Mouse (Mus musculus): ENCODE data around the gene Gpc6. TPM values are rescaled to one million over a fixed set of nuclear protein-coding genes. Genes with fewer than 3 reads are reported as not detected.
"Not testable (repeated sequence)": the region's sequence is repeated elsewhere in the genome, so short reads cannot be mapped to it uniquely, and the experiment has no call there.

The Gpc6 gene
- total RNA-seq, 2 experiments from 2014 or later, result 15.6 to 18.9 TPM

DNA sequence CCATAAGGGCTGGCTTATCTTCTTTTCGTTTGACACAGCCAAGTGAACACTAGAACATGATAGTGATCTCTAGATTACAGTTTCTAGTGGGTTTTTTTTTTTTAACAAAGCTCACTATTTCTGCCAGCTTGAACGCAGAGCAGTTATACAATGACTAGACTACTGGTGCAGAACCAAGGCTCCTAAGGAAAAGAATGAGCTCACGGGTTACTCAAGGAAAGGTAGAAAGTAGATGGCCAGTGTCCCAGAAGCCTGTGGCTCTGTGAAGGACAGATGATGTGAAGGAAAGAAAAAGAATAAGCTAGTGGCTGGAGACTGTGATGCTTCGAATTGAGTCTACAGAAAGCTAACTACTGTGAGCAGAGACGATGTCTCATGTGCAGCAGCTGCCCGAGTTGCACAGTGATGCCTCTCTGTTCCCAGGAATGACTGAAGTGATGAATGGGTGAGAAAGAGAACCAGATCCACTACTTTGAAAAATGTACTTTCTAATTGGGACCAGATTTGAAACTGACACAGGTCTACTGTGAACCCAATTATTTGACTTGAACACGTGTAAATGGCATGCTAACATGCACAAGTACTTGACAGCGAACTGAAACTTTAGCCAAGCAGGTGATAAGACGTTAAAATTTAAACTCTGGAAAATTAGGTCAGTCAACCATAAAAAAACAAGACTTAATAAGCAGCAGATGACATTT, 482.9 kb downstream of the Gpc6 start:
- intact Hi-C loops (cut with DNase I), result no loop called here
- peak in 1 of 2 experiments; percentile 24 for DNase-seq (ENCODE audit: low spot score in 2 of 2)

DNA sequence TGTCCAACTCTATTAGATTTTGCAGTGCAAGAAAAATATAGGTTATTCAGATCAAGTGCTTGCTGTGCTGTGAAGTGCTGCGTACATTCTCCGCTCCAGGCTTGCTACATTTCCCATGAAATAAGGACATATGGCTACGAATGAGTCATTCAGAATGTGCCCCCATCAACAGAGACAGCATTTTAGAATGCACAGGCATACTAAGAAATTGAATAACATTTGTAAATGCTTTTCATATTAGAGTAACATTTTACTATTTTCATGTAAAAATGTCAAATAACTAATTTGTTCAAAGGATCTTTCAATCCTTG, 483.4 kb downstream of the Gpc6 start:
- DNase-seq (ENCODE audit: low spot score in 2 of 2), result peak in 1 of 2 experiments; percentile 69
- intact Hi-C loops (cut with DNase I), result no loop called here

GRCm38 (mm10) chr14:117409778-117410177, 484.7 kb downstream of the Gpc6 start:
- DNase-seq (ENCODE audit: low spot score in 2 of 2), result peak in 1 of 2 experiments; percentile 63

GRCm38 (mm10) chr14:117410511-117410910, 485.4 kb downstream of the Gpc6 start:
- DNase-seq (ENCODE audit: low spot score in 2 of 2), result no peak
- intact Hi-C loops (cut with DNase I), result no loop called here

More at GRCm38 (mm10) chr14:117409778-117410177, 484.7 kb downstream of the Gpc6 start:
- intact Hi-C loops (cut with DNase I), result no loop called here

DNA sequence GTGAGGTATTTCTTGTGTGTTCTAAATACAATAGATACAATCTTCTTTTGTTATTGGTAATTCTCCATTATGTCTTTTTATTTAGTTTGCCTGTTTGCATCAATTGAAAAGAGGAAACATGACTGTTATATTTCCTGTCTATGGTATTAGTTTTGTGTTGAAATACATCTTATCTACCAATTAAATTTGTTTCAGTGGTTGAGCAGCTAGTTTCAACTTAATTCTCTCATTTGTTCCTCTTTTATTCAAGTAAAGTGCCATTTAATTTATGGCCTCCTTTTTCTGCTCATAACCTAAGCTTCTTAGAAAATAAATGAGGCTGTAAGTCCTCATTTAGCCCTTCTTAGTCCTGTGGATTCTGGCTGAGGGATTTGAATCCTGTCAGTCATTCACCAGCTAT, 489.9 kb downstream of the Gpc6 start:
- DNase-seq (ENCODE audit: low spot score in 2 of 2), result no peak

GRCm38 (mm10) chr14:117419561-117420218, 494.6 kb downstream of the Gpc6 start:
- no peak for DNase-seq (ENCODE audit: low spot score in 2 of 2)
- intact Hi-C loops (cut with DNase I), result no loop called here

More for the DNA sequence above, 489.9 kb downstream of the Gpc6 start:
- intact Hi-C loops (cut with DNase I), result no loop called here

- intact Hi-C loops (cut with DNase I), result no loop called here
- DNase-seq (ENCODE audit: low spot score in 2 of 2), result no peak
Measured at GRCm38 (mm10) chr14:117421170-117421569, 496.1 kb downstream of the Gpc6 start.

DNA sequence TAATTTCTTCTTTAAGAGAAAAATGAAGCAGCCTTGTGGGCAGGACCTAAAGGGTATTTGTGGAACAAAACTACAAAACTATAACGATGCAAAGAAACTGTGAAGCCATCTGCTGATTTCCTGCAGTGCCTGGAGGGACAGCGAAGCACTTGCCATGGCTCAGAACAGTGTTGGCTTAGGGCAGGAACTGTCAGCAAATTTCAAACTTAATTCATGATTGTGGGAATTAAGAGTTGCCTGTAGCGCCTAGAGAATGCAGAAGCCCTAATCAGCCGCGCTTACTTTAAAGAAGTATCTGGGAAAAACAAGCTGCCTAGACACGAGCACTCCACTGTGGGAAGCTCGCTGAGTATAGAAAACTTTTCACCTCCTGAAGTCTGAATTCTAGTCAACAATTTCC, 501.0 kb downstream of the Gpc6 start:
- intact Hi-C loops (cut with DNase I), result no loop called here
- peak in 1 of 2 experiments; percentile 57 for DNase-seq (ENCODE audit: low spot score in 2 of 2)

GRCm38 (mm10) chr14:117427776-117428175, 502.7 kb downstream of the Gpc6 start:
- intact Hi-C loops (cut with DNase I), result no loop called here
- no peak for DNase-seq (ENCODE audit: low spot score in 2 of 2)

GRCm38 (mm10) chr14:117435739-117436138, 510.6 kb downstream of the Gpc6 start:
- intact Hi-C loops (cut with DNase I), result no loop called here
- no peak for DNase-seq (ENCODE audit: low spot score in 2 of 2)

GRCm38 (mm10) chr14:117446675-117447231, 521.6 kb downstream of the Gpc6 start:
- intact Hi-C loops (cut with DNase I); DNase-seq (ENCODE audit: low spot score in 2 of 2): not testable (repeated sequence)

DNA sequence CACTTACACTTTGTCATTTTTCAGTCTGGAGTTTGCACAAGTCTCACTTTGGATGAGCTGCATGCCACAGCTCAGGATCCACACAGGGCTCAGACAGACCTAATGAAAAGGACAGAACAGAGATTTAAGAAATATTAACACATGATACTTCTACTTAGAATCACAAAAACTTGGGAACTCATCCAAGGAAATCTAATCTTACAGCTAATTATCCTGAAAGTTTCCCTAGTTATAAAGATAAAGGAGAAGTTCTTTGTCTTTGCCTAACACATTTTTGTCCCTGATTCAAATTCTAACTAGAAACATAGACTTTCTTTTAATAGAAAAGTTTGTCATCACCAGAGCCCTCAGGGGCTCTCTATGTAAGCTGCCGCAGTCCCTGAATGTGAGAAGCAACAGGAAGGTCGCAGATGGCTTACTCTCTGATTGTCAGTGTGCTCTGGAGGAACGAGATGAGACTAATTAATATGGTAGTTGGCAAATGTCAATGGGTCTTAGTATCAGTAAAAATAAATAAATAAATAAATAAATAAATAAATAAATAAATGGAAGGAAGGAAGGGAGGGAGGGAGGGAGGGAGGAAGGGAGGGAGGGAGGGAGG, 526.4 kb downstream of the Gpc6 start:
- no peak for DNase-seq (ENCODE audit: low spot score in 2 of 2)
- intact Hi-C loops (cut with DNase I), result no loop called here

GRCm38 (mm10) chr14:117452150-117452549, 527.0 kb downstream of the Gpc6 start:
- intact Hi-C loops (cut with DNase I), result no loop called here
- no peak for DNase-seq (ENCODE audit: low spot score in 2 of 2)

GRCm38 (mm10) chr14:117473378-117473777, 548.3 kb downstream of the Gpc6 start:
- no peak for DNase-seq (ENCODE audit: low spot score in 2 of 2)
- intact Hi-C loops (cut with DNase I), result no loop called here

GRCm38 (mm10) chr14:117478879-117479278, 553.8 kb downstream of the Gpc6 start:
- intact Hi-C loops (cut with DNase I), result no loop called here
- peak; percentile 2 to 6 for DNase-seq (ENCODE audit: low spot score in 2 of 2)

DNA sequence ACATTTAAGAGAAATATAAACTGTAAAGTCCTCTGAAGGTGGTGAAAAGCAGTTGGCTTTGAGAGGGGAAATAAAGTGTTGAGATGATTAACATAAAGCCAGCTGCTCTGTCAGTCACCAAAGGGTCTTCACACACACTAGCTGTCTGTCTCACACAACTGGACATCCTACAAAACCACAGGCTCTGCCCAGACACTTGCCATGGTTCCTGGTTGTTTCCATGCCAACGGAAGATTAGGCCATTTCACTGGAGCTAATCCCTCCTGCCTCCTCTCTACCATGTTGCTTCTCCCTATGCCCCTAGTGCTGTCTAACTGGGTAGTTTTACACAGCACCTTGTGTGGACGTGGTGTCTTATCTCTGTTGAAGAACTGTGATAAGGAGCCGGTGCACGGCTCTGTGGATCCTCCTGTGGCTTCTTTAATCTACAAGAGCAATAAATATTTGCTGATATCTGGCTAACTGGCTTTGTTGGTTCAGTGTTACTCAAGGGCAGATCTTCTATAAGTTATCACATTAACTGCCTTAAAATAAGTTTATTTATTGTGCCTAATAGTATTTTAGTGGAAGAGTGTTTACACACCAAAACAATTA, 562.1 kb downstream of the Gpc6 start:
- DNase-seq (ENCODE audit: low spot score in 2 of 2), result no peak
- intact Hi-C loops (cut with DNase I), result no loop called here

DNA sequence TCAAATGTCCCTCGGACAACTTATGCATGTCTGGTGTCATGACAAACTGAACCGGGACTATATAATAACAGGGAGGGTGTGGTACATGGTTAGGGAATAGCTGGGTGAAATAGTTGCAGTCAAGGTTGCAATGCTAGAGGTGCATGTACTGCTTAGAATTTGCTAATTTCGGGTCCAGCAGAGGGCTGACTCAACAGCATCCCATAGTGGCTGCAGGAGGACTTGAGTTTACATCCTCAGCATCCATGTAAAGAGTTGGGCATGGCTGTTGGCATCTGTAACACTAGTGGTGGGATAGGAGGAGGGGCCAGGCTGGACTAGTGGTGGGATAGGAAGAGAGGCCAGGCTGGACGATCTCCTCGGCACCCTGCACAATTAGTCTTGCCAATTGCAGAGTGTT, 565.4 kb downstream of the Gpc6 start:
- intact Hi-C loops (cut with DNase I), result no loop called here
- DNase-seq (ENCODE audit: low spot score in 2 of 2), result no peak

- DNase-seq (ENCODE audit: low spot score in 2 of 2), result no peak
- intact Hi-C loops (cut with DNase I), result no loop called here
Measured at GRCm38 (mm10) chr14:117495118-117495517, 570.0 kb downstream of the Gpc6 start.

- DNase-seq (ENCODE audit: low spot score in 2 of 2), result no peak
- intact Hi-C loops (cut with DNase I), result no loop called here
Measured at GRCm38 (mm10) chr14:117498785-117499184, 573.7 kb downstream of the Gpc6 start.

GRCm38 (mm10) chr14:117499354-117499753, 574.2 kb downstream of the Gpc6 start:
- no peak for DNase-seq (ENCODE audit: low spot score in 2 of 2)
- intact Hi-C loops (cut with DNase I), result no loop called here
